In the genomic region with DNA sequence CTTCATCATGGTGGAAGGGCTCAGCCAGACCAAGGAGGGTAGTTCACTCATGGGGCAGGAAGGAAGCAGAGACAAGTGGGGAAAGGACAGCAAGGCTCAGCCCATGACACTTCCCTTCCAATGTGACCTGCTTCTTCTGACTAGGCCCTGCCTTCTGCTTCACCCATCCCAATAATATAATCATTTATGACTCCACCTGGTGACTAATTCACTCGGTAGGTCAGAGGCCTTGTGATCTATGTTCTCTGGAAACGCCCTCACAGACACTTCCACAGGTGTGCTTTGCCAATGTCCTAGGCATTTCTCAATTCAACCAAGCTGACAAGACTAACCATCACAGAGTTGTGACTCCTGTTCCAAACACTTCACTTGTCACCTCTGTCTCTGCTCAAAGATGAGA, we compare ENCODE assay signal across 14 mouse cellular contexts.
"Had no signal": no experiment of that assay in that cellular context is flagged by ENCODE, and none has a peak within 500 bp of the region (broad histone marks: within the 10 kb centered on the region; RNA-seq: fewer than 3 reads in every experiment).

No protein-coding gene starts in this region.

- H3K27ac ChIP-seq: limb, embryonic 13.5 days; liver, embryonic 12.5 days; midbrain, embryonic 12.5 days had no signal

- H3K4me2 ChIP-seq: limb, embryonic 13.5 days; liver, embryonic 12.5 days; lung, embryonic 14.5 days; midbrain, embryonic 12.5 days had no signal

- H3K4me1 ChIP-seq: limb, embryonic 13.5 days; liver, embryonic 12.5 days had no signal

- DNase-seq: kidney, adult 9 months; kidney, postnatal 10 days; kidney, postnatal 4 days; left cerebral cortex, postnatal 4 days; lung, embryonic 14.5 days; lung, postnatal 10 days; lung, postnatal 4 days; right cerebral cortex, postnatal 14 days; thymus, adult 2 months; thymus, postnatal 25 days had no signal

- H3K27me3 ChIP-seq: limb, embryonic 13.5 days; liver, embryonic 12.5 days; midbrain, embryonic 12.5 days had no signal

- H3K4me3 ChIP-seq: limb, embryonic 13.5 days; liver, embryonic 12.5 days; midbrain, embryonic 12.5 days had no signal

- H3K9me3 ChIP-seq: limb, embryonic 13.5 days; liver, embryonic 12.5 days; midbrain, embryonic 12.5 days had no signal

- H3K9ac ChIP-seq: limb, embryonic 13.5 days; liver, embryonic 12.5 days; lung, embryonic 14.5 days; midbrain, embryonic 12.5 days had no signal

- ATAC-seq: liver, embryonic 12.5 days; midbrain, embryonic 16.5 days had no signal
